Mouse (Mus musculus): ENCODE data around the gene Erf. TPM values are rescaled to one million over a fixed set of nuclear protein-coding genes. Genes with fewer than 3 reads are reported as not detected.

Gene Erf
- polyA plus RNA-seq, 1 experiment, result 61.8 TPM

GRCm38 (mm10) chr7:25293191-25293739 is 42.7 kb upstream of the Erf start:
- TF ChIP-seq CTCF (IDR thresholded peaks at IDR 0.05; ENCODE audit: low read depth, low read length) (no peak), POLR2A (IDR thresholded peaks at IDR 0.05; ENCODE audit: insufficient read depth, low read length) (no peak), EP300 (IDR thresholded peaks at IDR 0.05; ENCODE audit: insufficient read depth, low read depth, low read length) (no peak)
- Histone ChIP-seq H3K27ac (ENCODE audit: insufficient read depth, low read length) (no peak overlapping the region), H3K9me3 (replicated peaks; ENCODE audit: control insufficient read depth, insufficient read depth, low read length, poor library complexity, severe bottlenecking) (no peaks in the 10 kb centered on the region), H3K4me1 (ENCODE audit: control insufficient read depth, insufficient read depth, low read length) (no peaks in the 10 kb centered on the region), H3K27me3 (ENCODE audit: control insufficient read depth, insufficient read depth, low read length, poor library complexity, severe bottlenecking) (no peaks in the 10 kb centered on the region), H3K36me3 (ENCODE audit: control insufficient read depth, insufficient read depth, low read length, poor library complexity, severe bottlenecking) (peaks cover 32% of the 10 kb centered on the region), H3K4me3 (ENCODE audit: low read depth, low read length) (no peak overlapping the region), H3K9ac (ENCODE audit: low read depth, poor library complexity, severe bottlenecking) (no peak overlapping the region)

- H3K27me3 ChIP-seq (ENCODE audit: control insufficient read depth, insufficient read depth, low read length, poor library complexity, severe bottlenecking), result no peaks in the 10 kb centered on the region
- no peaks in the 10 kb centered on the region for H3K4me1 ChIP-seq (ENCODE audit: control insufficient read depth, insufficient read depth, low read length)
- no peak for TF ChIP-seq POLR2A (IDR thresholded peaks at IDR 0.05; ENCODE audit: insufficient read depth, low read length)
- TF ChIP-seq EP300 (IDR thresholded peaks at IDR 0.05; ENCODE audit: insufficient read depth, low read depth, low read length), result no peak
- no peak for TF ChIP-seq CTCF (IDR thresholded peaks at IDR 0.05; ENCODE audit: low read depth, low read length)
- peaks cover 43% of the 10 kb centered on the region for H3K36me3 ChIP-seq (ENCODE audit: control insufficient read depth, insufficient read depth, low read length, poor library complexity, severe bottlenecking)
- H3K9ac ChIP-seq (ENCODE audit: low read depth, poor library complexity, severe bottlenecking), result no peak overlapping the region
- no peak overlapping the region for H3K4me3 ChIP-seq (ENCODE audit: low read depth, low read length)
- no peaks in the 10 kb centered on the region for H3K9me3 ChIP-seq (replicated peaks; ENCODE audit: control insufficient read depth, insufficient read depth, low read length, poor library complexity, severe bottlenecking)
- no peak overlapping the region for H3K27ac ChIP-seq (ENCODE audit: insufficient read depth, low read length)
Measured at GRCm38 (mm10) chr7:25292107-25292506, 41.5 kb upstream of the Erf start.

- no peak overlapping the region for H3K27ac ChIP-seq (ENCODE audit: insufficient read depth, low read length)
- no peak overlapping the region for H3K4me3 ChIP-seq (ENCODE audit: low read depth, low read length)
- no peaks in the 10 kb centered on the region for H3K4me1 ChIP-seq (ENCODE audit: control insufficient read depth, insufficient read depth, low read length)
- H3K27me3 ChIP-seq (ENCODE audit: control insufficient read depth, insufficient read depth, low read length, poor library complexity, severe bottlenecking), result no peaks in the 10 kb centered on the region
- peaks cover 55% of the 10 kb centered on the region for H3K36me3 ChIP-seq (ENCODE audit: control insufficient read depth, insufficient read depth, low read length, poor library complexity, severe bottlenecking)
- H3K9ac ChIP-seq (ENCODE audit: low read depth, poor library complexity, severe bottlenecking), result no peak overlapping the region
- no peaks in the 10 kb centered on the region for H3K9me3 ChIP-seq (replicated peaks; ENCODE audit: control insufficient read depth, insufficient read depth, low read length, poor library complexity, severe bottlenecking)
- TF ChIP-seq POLR2A (IDR thresholded peaks at IDR 0.05; ENCODE audit: insufficient read depth, low read length) (no peak), EP300 (IDR thresholded peaks at IDR 0.05; ENCODE audit: insufficient read depth, low read depth, low read length) (no peak)
Measured at GRCm38 (mm10) chr7:25290911-25291310, 40.4 kb upstream of the Erf start.

- Histone ChIP-seq H3K27ac (ENCODE audit: insufficient read depth, low read length) (no peak overlapping the region), H3K27me3 (ENCODE audit: control insufficient read depth, insufficient read depth, low read length, poor library complexity, severe bottlenecking) (no peaks in the 10 kb centered on the region), H3K36me3 (ENCODE audit: control insufficient read depth, insufficient read depth, low read length, poor library complexity, severe bottlenecking) (peaks cover 60% of the 10 kb centered on the region), H3K9me3 (replicated peaks; ENCODE audit: control insufficient read depth, insufficient read depth, low read length, poor library complexity, severe bottlenecking) (no peaks in the 10 kb centered on the region), H3K9ac (ENCODE audit: low read depth, poor library complexity, severe bottlenecking) (no peak overlapping the region), H3K4me1 (ENCODE audit: control insufficient read depth, insufficient read depth, low read length) (no peaks in the 10 kb centered on the region), H3K4me3 (ENCODE audit: low read depth, low read length) (no peak overlapping the region)
- TF ChIP-seq EP300 (IDR thresholded peaks at IDR 0.05; ENCODE audit: insufficient read depth, low read depth, low read length) (no peak), CTCF (IDR thresholded peaks at IDR 0.05; ENCODE audit: low read depth, low read length) (no peak), POLR2A (IDR thresholded peaks at IDR 0.05; ENCODE audit: insufficient read depth, low read length) (no peak)
Measured at GRCm38 (mm10) chr7:25290463-25290862, 39.9 kb upstream of the Erf start.

- Histone ChIP-seq H3K9me3 (replicated peaks; ENCODE audit: control insufficient read depth, insufficient read depth, low read length, poor library complexity, severe bottlenecking) (no peaks in the 10 kb centered on the region), H3K4me3 (ENCODE audit: low read depth, low read length) (no peak overlapping the region), H3K27ac (ENCODE audit: insufficient read depth, low read length) (no peak overlapping the region), H3K9ac (ENCODE audit: low read depth, poor library complexity, severe bottlenecking) (no peak overlapping the region), H3K36me3 (ENCODE audit: control insufficient read depth, insufficient read depth, low read length, poor library complexity, severe bottlenecking) (peaks cover 65% of the 10 kb centered on the region), H3K4me1 (ENCODE audit: control insufficient read depth, insufficient read depth, low read length) (no peaks in the 10 kb centered on the region), H3K27me3 (ENCODE audit: control insufficient read depth, insufficient read depth, low read length, poor library complexity, severe bottlenecking) (no peaks in the 10 kb centered on the region)
- TF ChIP-seq CTCF (IDR thresholded peaks at IDR 0.05; ENCODE audit: low read depth, low read length) (peak; percentile 44), POLR2A (IDR thresholded peaks at IDR 0.05; ENCODE audit: insufficient read depth, low read length) (no peak)
Measured at GRCm38 (mm10) chr7:25289925-25290324, 39.4 kb upstream of the Erf start.

DNA sequence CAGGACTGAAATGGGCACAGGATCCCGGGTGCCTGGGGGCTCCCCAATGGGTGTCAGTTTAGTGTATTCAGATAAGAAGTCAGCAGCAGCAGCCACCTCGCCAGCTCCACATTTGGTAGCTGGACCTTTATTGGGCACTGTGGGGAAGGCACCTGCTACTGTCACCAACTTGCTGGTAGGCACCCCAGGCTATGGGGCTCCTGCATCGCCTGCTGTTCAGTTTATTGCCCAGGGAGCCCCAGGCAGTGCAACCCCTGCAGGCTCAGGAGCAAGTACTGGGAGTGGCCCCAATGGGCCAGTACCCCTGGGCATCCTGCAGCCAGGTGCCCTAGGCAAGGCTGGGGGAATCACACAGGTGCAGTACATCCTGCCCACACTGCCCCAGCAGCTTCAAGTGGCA is 38.2 kb upstream of the Erf start:
- Histone ChIP-seq H3K4me3 (ENCODE audit: low read depth, low read length) (no peak overlapping the region), H3K27me3 (ENCODE audit: control insufficient read depth, insufficient read depth, low read length, poor library complexity, severe bottlenecking) (no peaks in the 10 kb centered on the region), H3K4me1 (ENCODE audit: control insufficient read depth, insufficient read depth, low read length) (no peaks in the 10 kb centered on the region), H3K36me3 (ENCODE audit: control insufficient read depth, insufficient read depth, low read length, poor library complexity, severe bottlenecking) (peaks cover 62% of the 10 kb centered on the region), H3K9me3 (replicated peaks; ENCODE audit: control insufficient read depth, insufficient read depth, low read length, poor library complexity, severe bottlenecking) (no peaks in the 10 kb centered on the region), H3K27ac (ENCODE audit: insufficient read depth, low read length) (no peak overlapping the region), H3K9ac (ENCODE audit: low read depth, poor library complexity, severe bottlenecking) (no peak overlapping the region)
- TF ChIP-seq EP300 (IDR thresholded peaks at IDR 0.05; ENCODE audit: insufficient read depth, low read depth, low read length) (no peak), CTCF (IDR thresholded peaks at IDR 0.05; ENCODE audit: low read depth, low read length) (no peak), POLR2A (IDR thresholded peaks at IDR 0.05; ENCODE audit: insufficient read depth, low read length) (no peak)
